Mouse (Mus musculus): Measurements from ENCODE around the gene Col26a1. TPM values are rescaled to one million over a fixed set of nuclear protein-coding genes. Genes with fewer than 3 reads are reported as not detected.

The Col26a1 gene
- total RNA-seq, 1 experiment, result 2.9 TPM

DNA sequence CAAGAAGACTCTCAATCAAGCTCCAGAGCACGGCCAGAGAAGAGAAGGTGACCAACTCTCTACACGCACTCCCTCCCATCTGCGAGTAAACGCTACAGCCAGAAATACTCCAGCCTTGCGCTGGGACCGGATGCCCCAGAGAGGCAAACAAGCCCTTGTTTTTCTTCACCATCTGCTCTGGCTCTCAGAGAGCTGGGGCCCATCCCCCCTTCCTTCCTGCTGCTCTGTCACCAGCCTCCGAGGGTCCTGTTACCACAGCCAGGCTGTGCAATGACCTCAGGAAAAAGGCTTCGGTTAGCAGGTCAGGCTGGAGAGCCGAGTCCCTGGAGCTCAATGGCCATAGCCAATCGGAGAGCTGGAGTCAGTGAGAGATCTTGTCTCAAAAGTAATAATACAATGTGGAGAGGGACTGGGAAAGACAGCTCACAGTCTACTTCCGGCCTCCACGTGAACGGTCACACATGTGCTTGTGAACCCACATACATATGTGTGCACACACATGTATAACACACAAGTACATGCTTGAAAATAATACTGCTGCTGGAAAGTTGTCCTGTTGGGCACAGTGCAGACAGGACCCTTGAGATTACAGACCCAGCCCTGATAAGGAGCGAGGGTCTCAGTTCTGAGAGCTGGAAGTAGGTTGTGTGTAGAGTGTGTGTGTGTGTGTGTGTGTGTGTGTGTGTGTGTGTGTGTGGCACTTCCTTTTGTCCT lies 18.9 kb downstream of the Col26a1 start:
- TF ChIP-seq CHD2 (IDR thresholded peaks at IDR 0.05; ENCODE audit: low read depth, low read length) (no peak), ZNF384 (IDR thresholded peaks at IDR 0.05; ENCODE audit: low read depth, low read length) (no peak), ZC3H11A (IDR thresholded peaks at IDR 0.05; ENCODE audit: borderline replicate concordance, low read depth, low read length) (no peak), MAFK (IDR thresholded peaks at IDR 0.05; ENCODE audit: insufficient read depth, low read depth, low read length) (no peak)
- Histone ChIP-seq H3K36me3 (ENCODE audit: control insufficient read depth, insufficient read depth, low read length, poor library complexity, severe bottlenecking) (no peaks in the 10 kb centered on the region), H3K4me1 (ENCODE audit: control insufficient read depth in 2 of 2, insufficient read depth in 2 of 2, low read length in 2 of 2, poor library complexity in 1 of 2) (peaks cover 0 to 9% of the 10 kb centered on the region in 2 experiments; a peak in 2 of 4 replicates), H3K9me3 (ENCODE audit: control insufficient read depth, insufficient read depth, low read depth, low read length) (no peaks in the 10 kb centered on the region), H3K4me3 (ENCODE audit: insufficient read depth in 1 of 2, low read depth in 1 of 2, low read length in 2 of 2, poor library complexity in 1 of 2, severe bottlenecking in 1 of 2) (no peak overlapping the region), H3K27ac (ENCODE audit: insufficient read depth, low read depth, low read length, poor library complexity, severe bottlenecking) (no peak overlapping the region), H3K9ac (ENCODE audit: insufficient read depth, low read depth, low read length, poor library complexity, severe bottlenecking) (no peak overlapping the region)
- in situ Hi-C loops (cut with MboI; ENCODE audit: low sequenced_read_pairs in 2 of 2, unreplicated experiment in 2 of 2), result no loop called here
- no peak for DNase-seq (ENCODE audit: low read depth, low spot score)

DNA sequence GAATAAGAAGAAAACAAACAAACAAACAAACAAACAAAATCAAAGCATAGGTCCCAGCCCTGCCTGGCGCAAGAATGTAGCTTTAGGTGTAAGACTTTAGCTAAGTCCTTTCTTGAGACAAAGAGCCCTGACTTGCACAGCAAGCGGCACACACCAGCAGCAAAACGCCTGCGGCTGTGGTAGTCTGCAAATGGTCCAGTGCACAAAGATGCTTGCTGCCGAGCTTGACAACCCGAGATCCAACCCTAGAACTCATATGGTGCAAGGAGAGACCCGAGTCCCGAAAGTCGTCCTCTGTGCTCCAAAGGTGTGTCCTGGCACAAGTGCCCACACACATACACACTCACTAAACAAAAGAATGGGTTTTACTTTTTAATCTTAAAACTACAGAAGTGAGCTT lies 19.7 kb downstream of the Col26a1 start:
- Histone ChIP-seq H3K9me3 (ENCODE audit: control insufficient read depth, insufficient read depth, low read depth, low read length) (no peaks in the 10 kb centered on the region), H3K27ac (ENCODE audit: insufficient read depth, low read depth, low read length, poor library complexity, severe bottlenecking) (no peak overlapping the region), H3K4me1 (ENCODE audit: control insufficient read depth in 2 of 2, insufficient read depth in 2 of 2, low read length in 2 of 2, poor library complexity in 1 of 2) (peaks cover 0 to 9% of the 10 kb centered on the region in 2 experiments; a peak in 2 of 4 replicates), H3K4me3 (ENCODE audit: insufficient read depth in 1 of 2, low read depth in 1 of 2, low read length in 2 of 2, poor library complexity in 1 of 2, severe bottlenecking in 1 of 2) (no peak overlapping the region), H3K36me3 (ENCODE audit: control insufficient read depth, insufficient read depth, low read length, poor library complexity, severe bottlenecking) (no peaks in the 10 kb centered on the region), H3K9ac (ENCODE audit: insufficient read depth, low read depth, low read length, poor library complexity, severe bottlenecking) (no peak overlapping the region)
- TF ChIP-seq CHD2 (IDR thresholded peaks at IDR 0.05; ENCODE audit: low read depth, low read length) (no peak), ZNF384 (IDR thresholded peaks at IDR 0.05; ENCODE audit: low read depth, low read length) (no peak), HCFC1 (IDR thresholded peaks at IDR 0.05; ENCODE audit: borderline replicate concordance, insufficient read depth, low read length) (no peak), MAFK (IDR thresholded peaks at IDR 0.05; ENCODE audit: insufficient read depth, low read depth, low read length) (no peak), ZC3H11A (IDR thresholded peaks at IDR 0.05; ENCODE audit: borderline replicate concordance, low read depth, low read length) (no peak)
- in situ Hi-C loops (cut with MboI; ENCODE audit: low sequenced_read_pairs in 2 of 2, unreplicated experiment in 2 of 2), result no loop called here
- no peak for DNase-seq (ENCODE audit: low read depth, low spot score)

DNA sequence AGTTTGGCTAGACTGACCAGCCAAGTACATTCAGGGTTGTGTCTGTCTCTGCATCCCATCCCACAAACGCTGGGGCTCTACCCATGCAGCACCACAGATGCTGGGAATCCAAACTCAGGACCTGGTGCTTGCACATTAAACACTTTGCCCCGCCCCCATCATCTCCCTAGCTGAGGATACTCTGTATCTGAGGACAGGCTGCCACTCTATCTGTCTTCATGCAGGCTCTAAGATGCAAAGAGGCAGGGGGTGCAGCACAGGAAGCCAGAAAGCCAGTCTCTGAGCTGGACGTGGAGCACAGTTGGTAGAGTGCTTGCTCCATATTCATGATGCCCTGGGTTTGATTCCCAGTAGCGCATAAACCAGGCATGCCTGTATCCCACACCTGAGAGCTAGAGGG lies 20.2 kb downstream of the Col26a1 start:
- in situ Hi-C loops (cut with MboI; ENCODE audit: low sequenced_read_pairs in 2 of 2, unreplicated experiment in 2 of 2), result no loop called here
- no peak for DNase-seq (ENCODE audit: low read depth, low spot score)
- Histone ChIP-seq H3K9ac (ENCODE audit: insufficient read depth, low read depth, low read length, poor library complexity, severe bottlenecking) (no peak overlapping the region), H3K4me1 (ENCODE audit: control insufficient read depth in 2 of 2, insufficient read depth in 2 of 2, low read length in 2 of 2, poor library complexity in 1 of 2) (peaks cover 0 to 9% of the 10 kb centered on the region in 2 experiments; a peak in 2 of 4 replicates), H3K27ac (ENCODE audit: insufficient read depth, low read depth, low read length, poor library complexity, severe bottlenecking) (no peak overlapping the region), H3K4me3 (ENCODE audit: insufficient read depth in 1 of 2, low read depth in 1 of 2, low read length in 2 of 2, poor library complexity in 1 of 2, severe bottlenecking in 1 of 2) (no peak overlapping the region), H3K9me3 (ENCODE audit: control insufficient read depth, insufficient read depth, low read depth, low read length) (no peaks in the 10 kb centered on the region), H3K36me3 (ENCODE audit: control insufficient read depth, insufficient read depth, low read length, poor library complexity, severe bottlenecking) (no peaks in the 10 kb centered on the region)
- TF ChIP-seq CHD2 (IDR thresholded peaks at IDR 0.05; ENCODE audit: low read depth, low read length) (no peak), MAFK (IDR thresholded peaks at IDR 0.05; ENCODE audit: insufficient read depth, low read depth, low read length) (no peak), ZNF384 (IDR thresholded peaks at IDR 0.05; ENCODE audit: low read depth, low read length) (no peak), HCFC1 (IDR thresholded peaks at IDR 0.05; ENCODE audit: borderline replicate concordance, insufficient read depth, low read length) (no peak), ZC3H11A (IDR thresholded peaks at IDR 0.05; ENCODE audit: borderline replicate concordance, low read depth, low read length) (no peak)

DNA sequence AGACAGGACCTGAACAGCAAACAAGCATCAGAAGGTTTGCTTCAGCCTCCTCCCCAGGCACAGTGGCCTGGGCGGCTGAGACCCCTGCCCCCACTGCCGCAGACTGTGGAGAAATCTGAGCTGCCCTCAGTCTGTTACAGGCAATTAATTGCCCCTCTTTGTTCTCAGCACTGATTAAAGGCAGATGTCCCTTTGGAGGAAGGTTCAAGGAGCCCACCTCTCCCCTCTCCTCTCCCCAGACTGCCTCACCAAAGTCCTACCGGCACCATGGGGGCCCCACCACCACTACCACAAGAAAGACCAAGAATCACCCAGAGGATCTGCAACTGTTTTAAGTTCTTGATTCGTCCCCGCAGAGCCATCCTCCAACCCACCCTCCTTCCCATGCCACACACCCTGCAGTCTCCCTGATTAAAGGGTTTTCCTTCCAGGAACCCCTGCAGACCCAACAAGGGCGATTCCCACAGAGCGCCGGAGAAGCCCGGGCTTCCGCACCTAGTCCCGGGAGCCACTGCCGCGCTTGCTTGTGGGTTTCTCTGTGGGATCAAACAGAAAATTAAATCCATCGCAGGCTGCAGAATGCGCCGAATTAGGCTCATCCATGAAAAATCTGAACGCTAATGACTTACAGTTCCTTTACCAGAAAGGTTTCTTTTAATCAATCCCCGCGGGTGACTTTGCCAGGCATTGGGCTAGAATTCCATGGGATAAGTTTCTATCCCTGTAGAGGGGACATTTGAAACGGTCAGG lies 21.6 kb downstream of the Col26a1 start:
- Histone ChIP-seq H3K4me3 (ENCODE audit: insufficient read depth in 1 of 2, low read depth in 1 of 2, low read length in 2 of 2, poor library complexity in 1 of 2, severe bottlenecking in 1 of 2) (no peak overlapping the region), H3K4me1 (ENCODE audit: control insufficient read depth in 2 of 2, insufficient read depth in 2 of 2, low read length in 2 of 2, poor library complexity in 1 of 2) (peaks cover 0 to 9% of the 10 kb centered on the region in 2 experiments; a peak in 2 of 4 replicates), H3K27ac (ENCODE audit: insufficient read depth, low read depth, low read length, poor library complexity, severe bottlenecking) (no peak overlapping the region), H3K9ac (ENCODE audit: insufficient read depth, low read depth, low read length, poor library complexity, severe bottlenecking) (no peak overlapping the region), H3K9me3 (ENCODE audit: control insufficient read depth, insufficient read depth, low read depth, low read length) (no peaks in the 10 kb centered on the region), H3K36me3 (ENCODE audit: control insufficient read depth, insufficient read depth, low read length, poor library complexity, severe bottlenecking) (no peaks in the 10 kb centered on the region)
- TF ChIP-seq ZC3H11A (IDR thresholded peaks at IDR 0.05; ENCODE audit: borderline replicate concordance, low read depth, low read length) (no peak), ZNF384 (IDR thresholded peaks at IDR 0.05; ENCODE audit: low read depth, low read length) (no peak), CHD2 (IDR thresholded peaks at IDR 0.05; ENCODE audit: low read depth, low read length) (no peak), HCFC1 (IDR thresholded peaks at IDR 0.05; ENCODE audit: borderline replicate concordance, insufficient read depth, low read length) (no peak), MAFK (IDR thresholded peaks at IDR 0.05; ENCODE audit: insufficient read depth, low read depth, low read length) (no peak)
- in situ Hi-C loops (cut with MboI; ENCODE audit: low sequenced_read_pairs in 2 of 2, unreplicated experiment in 2 of 2), result no loop called here
- DNase-seq (ENCODE audit: low read depth, low spot score), result no peak

All from ES-E14 (cell line).